ENCODE assay signal across 9 mouse cellular contexts in the genomic region with DNA sequence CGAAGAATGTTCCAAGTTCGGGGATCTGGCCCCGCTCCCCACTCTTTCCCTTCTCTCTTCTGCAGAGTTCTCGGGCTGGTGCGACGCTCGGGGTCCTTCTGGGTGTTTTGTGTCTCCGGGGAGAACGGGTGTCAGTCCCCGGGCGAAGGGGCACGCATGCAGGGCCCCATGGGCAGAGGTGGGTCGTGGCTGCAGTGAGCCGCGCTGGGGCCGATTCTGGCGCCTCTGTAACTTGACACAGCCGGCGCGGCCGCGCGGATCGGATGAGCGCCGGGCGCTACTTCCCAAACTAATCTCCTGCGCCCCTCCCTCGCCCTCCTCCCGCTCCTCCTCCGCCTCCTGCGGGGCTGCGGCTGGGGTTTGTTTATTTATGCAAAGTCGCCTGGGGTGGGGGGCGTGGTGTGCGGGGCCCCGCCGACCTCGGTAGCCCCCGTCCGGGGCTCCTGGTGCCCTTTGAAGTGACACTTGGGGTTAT. TPM values are rescaled to one million over a fixed set of nuclear protein-coding genes. Genes with fewer than 3 reads are reported as not detected.
A peak's percentile ranks its signal among the peaks of the same experiment; 100 is the strongest.
DNase-seq lines count a peak whose midpoint lies in the region; ATAC-seq and TF ChIP-seq lines count a peak whose summit lies in the region.
"Had no signal": no experiment of that assay in that cellular context is flagged by ENCODE, and none has a peak within 500 bp of the region (broad histone marks: within the 10 kb centered on the region; RNA-seq: fewer than 3 reads in every experiment).

Col13a1 (minus strand) TSS at position 243 of the 475 bp plus-strand sequence.

- H3K4me3 ChIP-seq in cerebellum, adult 2 months (replicated peaks; ENCODE audit: insufficient read depth, low read depth, low read length): peak within 1 kb of the TSS; percentile 67
- peak within 1 kb of the TSS; percentile 67 for H3K4me3 ChIP-seq in heart, embryonic 13.5 days
- peak within 1 kb of the TSS; percentile 44 for H3K4me3 ChIP-seq in limb, embryonic 11.5 days (ENCODE audit: low read depth, low read length)
- no peak within 1 kb of the TSS for H3K4me3 ChIP-seq in myocyte

- no peak for TF ChIP-seq POLR2A in cerebellum, adult 2 months (IDR thresholded peaks at IDR 0.05; ENCODE audit: borderline replicate concordance, insufficient read depth, low read length)
- no peak for TF ChIP-seq POLR2A in myocyte (IDR thresholded peaks at IDR 0.05; ENCODE audit: insufficient read length, low read depth)

- WGBS in cerebellum, adult 2 months: under 1% methylated on average over 41 of the region's 41 CpGs
- WGBS in heart, embryonic 13.5 days: under 1% methylated on average over 41 of the region's 41 CpGs
- under 1% methylated on average over 35 of the region's 41 CpGs for WGBS in limb, embryonic 11.5 days

- ATAC-seq in heart, embryonic 13.5 days (ENCODE audit: extremely low read depth, insufficient number of reproducible peaks, low FRiP score, low TSS enrichment): no peak
- no peak for ATAC-seq in limb, embryonic 11.5 days (ENCODE audit: insufficient number of reproducible peaks, low FRiP score, low TSS enrichment, low read depth)

- peak within 1 kb of the TSS; percentile 92 for H3K4me2 ChIP-seq in heart, embryonic 13.5 days
- H3K4me2 ChIP-seq in limb, embryonic 11.5 days (ENCODE audit: low read depth, severe bottlenecking): peak within 1 kb of the TSS; percentile 95
- H3K4me2 ChIP-seq in myocyte (ENCODE audit: low read depth): peak within 1 kb of the TSS; percentile 30

- H3K9me3 ChIP-seq in heart, embryonic 13.5 days: 0 out of 2 replicates have a peak, but pooled peaks cover 4% of the 10 kb centered on the region
- H3K9me3 ChIP-seq in limb, embryonic 11.5 days (ENCODE audit: control insufficient read depth, low read length): no peaks in the 10 kb centered on the region

- H3K27me3 ChIP-seq in cerebellum, adult 2 months (ENCODE audit: control insufficient read depth, insufficient read depth, low read length): peaks cover 2% of the 10 kb centered on the region; the same call in 1 of the 2 replicates
- peaks cover 55% of the 10 kb centered on the region for H3K27me3 ChIP-seq in heart, embryonic 13.5 days (replicated peaks)
- H3K27me3 ChIP-seq in limb, embryonic 11.5 days (ENCODE audit: control insufficient read depth, insufficient read depth, low read length): peaks cover 35% of the 10 kb centered on the region
- H3K27me3 ChIP-seq in myocyte (ENCODE audit: control insufficient read depth, insufficient read depth, insufficient read length): peaks cover 46% of the 10 kb centered on the region

- H3K79me2 ChIP-seq in myocyte (ENCODE audit: control insufficient read depth, insufficient read depth): no peaks in the 10 kb centered on the region

- DNase-seq in cerebellum, adult 2 months: no peak
- DNase-seq in cerebellum, adult 11 months: no peak
- peak; percentile 27 for DNase-seq in adrenal gland, postnatal 25 days
- peak; percentile 71 for DNase-seq in limb, embryonic 11.5 days (ENCODE audit: low spot score)
- DNase-seq in right cerebral cortex, adult 2 months (ENCODE audit: low spot score in 2 of 2): no peak
- DNase-seq in urinary bladder, adult 2 months (ENCODE audit: low spot score): no peak

- H3K27ac ChIP-seq in cerebellum, adult 2 months (ENCODE audit: insufficient read depth, low read length): no peak within 1 kb of the TSS
- H3K27ac ChIP-seq in heart, embryonic 13.5 days (replicated peaks): peak within 1 kb of the TSS; percentile 22
- no peak within 1 kb of the TSS for H3K27ac ChIP-seq in limb, embryonic 11.5 days (replicated peaks; ENCODE audit: low read depth, low read length)

- peak within 1 kb of the TSS; percentile 81 for H3K9ac ChIP-seq in heart, embryonic 13.5 days
- peak within 1 kb of the TSS; percentile 52 for H3K9ac ChIP-seq in limb, embryonic 11.5 days (ENCODE audit: low read length)

- H3K4me1 ChIP-seq in cerebellum, adult 2 months (ENCODE audit: control insufficient read depth, insufficient read depth, low read length): no peaks in the 10 kb centered on the region
- peaks cover 47% of the 10 kb centered on the region for H3K4me1 ChIP-seq in heart, embryonic 13.5 days
- peaks cover 14% of the 10 kb centered on the region for H3K4me1 ChIP-seq in limb, embryonic 11.5 days (ENCODE audit: control insufficient read depth, insufficient read depth, low read length)

- no peak for TF ChIP-seq CTCF in cerebellum, adult 2 months (IDR thresholded peaks at IDR 0.05; ENCODE audit: borderline replicate concordance, insufficient read depth, low read depth, low read length)

- H3ac ChIP-seq in myocyte (ENCODE audit: control insufficient read depth, insufficient read length): no peak within 1 kb of the TSS

- no peaks in the 10 kb centered on the region for H3K36me3 ChIP-seq in heart, embryonic 13.5 days
- no peaks in the 10 kb centered on the region for H3K36me3 ChIP-seq in limb, embryonic 11.5 days (ENCODE audit: control insufficient read depth, insufficient read depth, low read length)
- no peaks in the 10 kb centered on the region for H3K36me3 ChIP-seq in myocyte (ENCODE audit: control insufficient read depth, insufficient read depth)

TF ChIP-seq in myocyte, 11 proteins besides CTCF, POLR2A, EP300 and RAD21:
- TF ChIP-seq SRF (IDR thresholded peaks at IDR 0.05; ENCODE audit: control insufficient read depth, insufficient read length, low read depth): no peak
- TF ChIP-seq MYOG (IDR thresholded peaks at IDR 0.05; ENCODE audit: control insufficient read depth in 1 of 3, insufficient read depth in 1 of 3, insufficient read length in 2 of 3, low read depth in 2 of 3): no peak
- no peak for TF ChIP-seq POLR2AphosphoS2 (IDR thresholded peaks at IDR 0.05; ENCODE audit: insufficient read length, low read depth)
- no peak for TF ChIP-seq REST (IDR thresholded peaks at IDR 0.05; ENCODE audit: insufficient read depth, insufficient read length)
- TF ChIP-seq TCF12 (IDR thresholded peaks at IDR 0.05; ENCODE audit: insufficient read depth, poor library complexity, severe bottlenecking): no peak
- TF ChIP-seq E2F4 (IDR thresholded peaks at IDR 0.05; ENCODE audit: insufficient read depth): no peak
- TF ChIP-seq CEBPB (IDR thresholded peaks at IDR 0.05; ENCODE audit: insufficient read depth, poor library complexity, severe bottlenecking): no peak
- TF ChIP-seq MAX (IDR thresholded peaks at IDR 0.05; ENCODE audit: low read depth): no peak
- TF ChIP-seq MYOD1 (IDR thresholded peaks at IDR 0.05; ENCODE audit: control insufficient read depth in 1 of 3, insufficient read length in 2 of 3, low read depth in 2 of 3): no peak

RNA-seq across cellular contexts. Expression of gene Col13a1, which starts in this region (rescaled TPM):
- polyA plus RNA-seq in cerebellum, adult 2 months (2012; rRNA removed): 1.8 and 2.7 TPM in 2 replicates
- total RNA-seq in adrenal gland, postnatal 25 days (2021): 5.2 and 6.1 TPM in 2 replicates
- 11.1 and 12.5 TPM in 2 replicates for polyA plus RNA-seq in heart, embryonic 13.5 days (2015; fragmentation: Nextera tagmentation; extraction: Ambion mirVana)
- 1.0 and 1.3 TPM in 2 replicates for polyA plus RNA-seq in limb, embryonic 11.5 days (2014; fragmentation: Nextera tagmentation; extraction: Ambion mirVana)
- polyA plus RNA-seq in myocyte (2012; fragmentation: generic; extraction: Trizol): 0.13 TPM
- 0.40 and 0.52 TPM in 2 replicates for polyA plus RNA-seq in urinary bladder, adult 2 months (2012; rRNA removed)
- total RNA-seq: common myeloid progenitor, adult 5-6 weeks had no signal

Comparison
In these comparisons a context has a peak if more than half of its experiments do, and no peak if none do; other contexts are left out.
1. DNase-seq: peak in adrenal gland, postnatal 25 days (single experiment) and limb, embryonic 11.5 days (single experiment); none in cerebellum, adult 2 months (0 of 2), cerebellum, adult 11 months (single experiment), right cerebral cortex, adult 2 months (0 of 2) and urinary bladder, adult 2 months (single experiment).
2. H3K4me2 ChIP-seq: peak in every context shown above with its lines; median percentile 95 in limb, embryonic 11.5 days; 92 in heart, embryonic 13.5 days; 30 in myocyte.